Mouse (Mus musculus) embryonic facial prominence, embryonic 11.5 days (tissue): Measurements from ENCODE around the gene Gp1bb. TPM values are rescaled to one million over a fixed set of nuclear protein-coding genes. Genes with fewer than 3 reads are reported as not detected.

Source experiments
- ATAC-seq: fragments of 200-750 bp; cut with Nextera tagmentation; replicated peaks from 2 replicates; pipeline ENCODE4 v1.8.0; 2017; ENCODE audit warnings: low read depth; ENCODE audit not compliant: insufficient number of reproducible peaks, low FRiP score, low TSS enrichment
- DNase-seq: peaks from one replicate; pipeline ENCODE4 v3.0.0-alpha.2; 2015; ENCODE audit warnings: low spot score
- H3K27ac ChIP-seq: fragments of 300-500 bp; sonication (generic); replicated peaks from 2 replicates; pipeline ENCODE4 v1.5.1; 2014; ENCODE audit warnings: mild to moderate bottlenecking, low read depth, low read length, control low read depth
- H3K27me3 ChIP-seq: fragments of 300-500 bp; sonication (generic); 2 replicates; pipeline ENCODE4 v1.6.1; 2014; ENCODE audit warnings: mild to moderate bottlenecking, low read length, moderate library complexity, mixed read lengths; ENCODE audit not compliant: control insufficient read depth, insufficient read depth
- H3K36me3 ChIP-seq: fragments of 300-500 bp; sonication (generic); replicated peaks from 2 replicates; pipeline ENCODE4 v1.6.1; 2014; ENCODE audit warnings: low read depth, mild to moderate bottlenecking, low read length, moderate library complexity, mixed read lengths; ENCODE audit not compliant: control insufficient read depth, insufficient read depth
- H3K4me1 ChIP-seq: fragments of 300-500 bp; sonication (generic); 2 replicates; pipeline ENCODE4 v1.6.1; 2014; ENCODE audit warnings: low read length, mixed read lengths; ENCODE audit not compliant: control insufficient read depth, insufficient read depth
- H3K4me2 ChIP-seq: fragments of 300-500 bp; sonication (generic); 2 replicates; pipeline ENCODE4 v1.6.1; 2014; ENCODE audit warnings: low read depth, mild to moderate bottlenecking, control low read depth, low read length, moderate library complexity
- H3K4me3 ChIP-seq: fragments of 300-500 bp; sonication (generic); 2 replicates; pipeline ENCODE4 v1.5.1; 2014; ENCODE audit warnings: low read depth, low read length, control low read depth
- H3K9ac ChIP-seq: fragments of 300-500 bp; sonication (generic); replicated peaks from 2 replicates; pipeline ENCODE4 v1.6.1; 2014; ENCODE audit warnings: mild to moderate bottlenecking, control low read depth, low read length
- H3K9me3 ChIP-seq: fragments of 300-500 bp; sonication (generic); replicated peaks from 2 replicates; pipeline ENCODE4 v1.6.1; 2016; ENCODE audit warnings: mild to moderate bottlenecking, low read length, inconsistent platforms, mixed read lengths; ENCODE audit not compliant: control insufficient read depth
- WGBS: fragments of 180-500 bp; shearing (Covaris S2); extraction: QIAGEN DNeasy Blood & Tissue Kit; methylation state at CpG from one replicate; pipeline ENCODE4 v1.1.7; 2014; 5-methylcytosine and 5-hydroxymethylcytosine counted together
- polyA plus RNA-seq: library from polyadenylated mRNA; unstranded; fragments of >200 nt; fragmentation: Nextera tagmentation; extraction: Ambion mirVana; gene quantifications from 2 replicates; pipeline ENCODE4 v1.2.1, GENCODE M21; 2014

Gene Gp1bb
- polyA plus RNA-seq, 1 experiment from 2014 or later: 5.8 TPM

DNA sequence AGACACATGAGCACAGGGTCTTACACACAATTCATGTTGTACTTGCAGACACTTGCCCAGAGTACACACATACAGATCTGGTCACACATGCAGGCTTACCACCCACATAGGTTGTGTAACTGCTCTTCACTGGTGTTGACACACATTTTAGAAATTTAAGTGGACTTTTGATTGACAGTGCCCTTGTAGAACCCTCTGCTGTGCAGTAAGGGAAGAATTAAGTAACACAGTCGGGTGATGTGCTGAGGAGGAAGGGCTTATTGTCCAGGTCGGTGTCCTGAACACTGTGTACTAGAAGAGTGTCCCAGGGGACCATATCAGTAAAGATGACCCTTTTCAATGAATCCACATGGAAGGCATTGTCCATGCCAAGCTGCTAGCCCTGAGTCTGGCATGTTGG, 28.3 kb downstream of the Gp1bb start:
- Histone ChIP-seq H3K36me3 (no peaks in the 10 kb centered on the region), H3K27ac (no peak overlapping the region), H3K27me3 (peaks cover 38% of the 10 kb centered on the region), H3K9ac (no peak overlapping the region), H3K4me1 (peaks cover 9% of the 10 kb centered on the region; the same call in 1 of the 2 replicates), H3K4me2 (no peak overlapping the region), H3K4me3 (no peak overlapping the region), H3K9me3 (no peaks in the 10 kb centered on the region)
- DNase-seq (no peak), ATAC-seq (no peak)
- WGBS: 72% methylated on average over 2 of the region's 2 CpGs

DNA sequence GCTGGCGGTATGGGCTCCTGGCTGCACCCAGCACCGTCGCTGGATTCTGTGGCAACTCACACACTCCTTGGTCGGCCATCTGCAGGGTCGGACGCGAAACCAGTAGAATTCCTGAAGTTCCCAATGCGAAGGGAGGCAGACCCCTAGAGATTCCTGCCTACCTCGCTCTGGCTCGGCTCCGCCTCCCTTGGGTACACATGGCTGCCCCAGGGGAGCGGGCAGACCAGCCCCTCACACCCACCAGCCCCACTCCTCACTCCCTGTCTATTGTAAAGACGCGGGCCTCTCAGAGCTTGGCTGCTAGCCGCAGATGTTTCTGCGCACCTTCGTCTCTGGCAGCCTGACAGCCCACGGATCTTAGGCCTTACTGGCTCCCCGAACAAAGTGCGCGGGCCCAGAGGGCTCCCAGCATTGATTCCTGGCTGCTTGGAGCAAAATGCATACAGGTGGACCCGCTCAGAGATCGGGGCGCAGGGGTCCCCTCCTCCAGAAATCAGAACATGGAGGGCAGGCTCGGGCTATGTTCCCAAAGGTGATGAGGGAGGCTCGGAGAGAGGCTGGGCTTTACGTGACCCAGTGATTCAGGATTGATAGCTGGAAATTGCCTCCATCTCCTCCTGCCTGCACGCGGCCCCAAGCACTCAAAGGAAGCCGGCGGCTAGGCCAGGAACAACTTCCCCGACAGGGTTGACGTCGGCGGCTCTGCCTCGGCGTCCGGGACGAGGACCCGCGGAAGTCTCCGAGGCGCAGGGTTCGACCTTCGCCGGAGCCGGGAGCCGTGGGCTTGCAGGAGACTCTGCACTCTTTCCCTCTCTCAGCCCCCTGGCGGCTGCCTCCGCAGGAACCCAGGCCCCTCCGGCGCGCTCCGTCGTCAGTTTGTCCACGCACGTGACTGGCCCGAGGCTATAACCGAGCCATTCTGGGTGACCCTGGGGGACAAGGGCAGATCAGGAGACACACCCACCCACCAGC, 30.9 kb downstream of the Gp1bb start:
- H3K9me3 ChIP-seq: no peaks in the 10 kb centered on the region
- H3K27ac ChIP-seq: no peak overlapping the region
- DNase-seq (peak; percentile 73), ATAC-seq (no peak)
- peak overlapping the region; percentile 22 for H3K9ac ChIP-seq
- H3K4me3 ChIP-seq: peak overlapping the region; percentile 19
- WGBS: 1% methylated on average over 59 of the region's 59 CpGs
- peaks cover 60% of the 10 kb centered on the region for H3K27me3 ChIP-seq
- H3K36me3 ChIP-seq: no peaks in the 10 kb centered on the region
- H3K4me2 ChIP-seq: peak overlapping the region; percentile 35; the same call in 1 of the 2 replicates
- peaks cover 23% of the 10 kb centered on the region for H3K4me1 ChIP-seq

DNA sequence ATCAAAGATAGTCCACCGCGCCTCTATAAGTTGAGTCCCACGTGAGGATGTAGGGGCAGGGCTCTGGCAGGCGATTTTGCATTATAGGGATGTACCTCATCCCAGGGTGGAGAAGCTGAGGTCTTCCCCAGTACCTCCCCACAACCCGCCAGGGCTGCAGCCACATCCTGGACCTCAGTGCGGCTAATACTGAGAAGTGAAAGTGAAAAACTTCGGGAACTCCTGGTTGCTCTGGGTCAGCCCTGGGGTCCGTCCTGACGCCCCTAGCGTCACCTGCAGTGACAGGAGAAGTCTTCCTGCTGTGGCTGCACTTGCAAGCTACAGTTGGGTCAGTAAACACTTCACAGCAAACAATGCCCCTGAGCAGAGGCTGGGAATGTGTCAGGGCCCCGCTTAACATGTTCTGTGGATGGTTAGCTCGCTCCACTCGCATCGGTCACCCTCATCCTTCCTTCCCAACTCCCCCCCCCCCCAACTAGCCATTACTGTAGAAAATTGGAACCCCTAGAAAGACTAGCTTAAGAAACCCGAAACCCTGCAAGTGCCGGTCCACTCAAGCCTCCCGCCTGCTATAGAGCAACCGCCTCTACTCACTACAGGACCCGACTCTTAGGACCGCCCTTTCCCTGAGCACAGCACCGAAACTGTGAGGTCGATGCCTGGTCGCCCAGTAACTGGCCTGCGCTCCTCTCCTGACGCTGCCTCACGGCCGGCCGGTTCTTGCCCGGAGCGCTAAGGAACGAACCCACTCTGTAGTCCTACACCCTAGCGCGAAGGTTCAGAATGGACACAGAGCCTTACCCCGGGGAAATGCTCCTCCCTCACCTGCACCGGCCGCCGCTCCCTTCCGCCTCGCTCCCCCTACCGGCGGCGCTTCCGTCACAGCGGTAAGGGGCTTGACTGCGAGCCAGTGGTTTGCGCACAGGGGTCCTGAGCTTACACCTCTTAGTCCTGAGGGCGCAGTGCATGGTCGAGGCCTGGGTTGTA, 32.1 kb downstream of the Gp1bb start, which contains the start of gene Tbx1:
TSS of gene Tbx1 (minus strand) at position 868 of the 987 bp plus-strand sequence.
- H3K4me1 ChIP-seq: peaks cover 24% of the 10 kb centered on the region
- peak; percentile 58 for DNase-seq
- H3K4me2 ChIP-seq: peak within 1 kb of the TSS; percentile 38
- WGBS: 2% methylated on average over 48 of the region's 48 CpGs
- peak within 1 kb of the TSS; percentile 26 for H3K4me3 ChIP-seq
- H3K27ac ChIP-seq: no peak within 1 kb of the TSS
- H3K9ac ChIP-seq: peak within 1 kb of the TSS; percentile 22
- no peaks in the 10 kb centered on the region for H3K9me3 ChIP-seq
- H3K36me3 ChIP-seq: no peaks in the 10 kb centered on the region
- H3K27me3 ChIP-seq: peaks cover 72% of the 10 kb centered on the region
- ATAC-seq: no peak

DNA sequence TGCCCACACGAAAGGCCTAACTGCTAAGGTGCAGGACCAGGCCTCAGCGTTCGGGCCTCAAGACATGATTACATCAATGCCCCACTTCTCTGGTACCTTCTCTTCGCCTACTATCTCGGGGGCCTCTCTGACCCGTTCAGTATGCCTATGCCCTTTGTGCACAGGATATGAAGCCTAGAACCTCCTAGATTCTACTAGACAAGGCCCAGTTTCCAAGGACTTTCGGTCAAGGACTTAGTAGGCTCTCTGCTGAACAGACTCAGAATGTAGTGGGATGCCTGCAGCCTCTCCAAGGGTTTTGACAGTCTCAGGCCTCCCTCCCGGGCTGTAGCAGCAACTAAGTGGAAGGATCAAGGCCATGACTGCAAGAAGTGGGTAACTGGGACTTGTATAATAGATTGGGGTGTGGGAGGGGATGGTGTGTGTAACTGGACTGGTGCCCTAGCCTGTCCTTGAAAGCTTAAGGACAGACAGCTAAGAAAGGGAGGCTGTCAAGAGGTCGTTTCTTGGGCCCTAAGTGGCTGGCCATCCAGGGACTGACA, 33.1 kb downstream of the Gp1bb start:
- peaks cover 24% of the 10 kb centered on the region for H3K4me1 ChIP-seq

DNA sequence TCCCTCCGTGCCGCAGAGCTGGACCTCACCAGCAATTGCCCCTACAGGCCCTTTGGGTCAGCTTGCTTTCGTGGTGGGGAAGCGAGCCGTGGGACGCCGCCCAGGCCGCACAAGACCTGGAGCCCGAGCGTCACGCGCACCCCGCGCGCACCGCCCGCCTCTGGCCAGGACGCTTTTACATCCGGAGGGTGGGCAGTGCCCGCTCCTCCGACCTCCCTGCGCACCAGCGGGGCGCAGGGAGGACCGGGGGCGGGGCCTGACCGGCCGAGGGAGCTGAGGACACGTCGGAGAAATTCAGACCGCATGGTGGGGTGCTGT, 33.5 kb downstream of the Gp1bb start:
- Histone ChIP-seq H3K27ac (no peak overlapping the region), H3K4me3 (peak overlapping the region; percentile 30), H3K4me2 (peak overlapping the region; percentile 60), H3K4me1 (peaks cover 24% of the 10 kb centered on the region), H3K36me3 (no peaks in the 10 kb centered on the region), H3K9ac (peak overlapping the region; percentile 9; the same call in 1 of the 2 replicates), H3K27me3 (peaks cover 86% of the 10 kb centered on the region), H3K9me3 (no peaks in the 10 kb centered on the region)
- 1% methylated on average over 31 of the region's 31 CpGs for WGBS
- DNase-seq (no peak), ATAC-seq (no peak)

More for the DNA sequence above, 33.1 kb downstream of the Gp1bb start:
- DNase-seq (no peak), ATAC-seq (no peak)
- H3K27me3 ChIP-seq: peaks cover 81% of the 10 kb centered on the region
- H3K9ac ChIP-seq: no peak overlapping the region
- no peaks in the 10 kb centered on the region for H3K36me3 ChIP-seq
- H3K4me2 ChIP-seq: no peak overlapping the region
- no peak overlapping the region for H3K4me3 ChIP-seq
- no peak overlapping the region for H3K27ac ChIP-seq
- 12% methylated on average over 9 of the region's 9 CpGs for WGBS
- H3K9me3 ChIP-seq: no peaks in the 10 kb centered on the region

DNA sequence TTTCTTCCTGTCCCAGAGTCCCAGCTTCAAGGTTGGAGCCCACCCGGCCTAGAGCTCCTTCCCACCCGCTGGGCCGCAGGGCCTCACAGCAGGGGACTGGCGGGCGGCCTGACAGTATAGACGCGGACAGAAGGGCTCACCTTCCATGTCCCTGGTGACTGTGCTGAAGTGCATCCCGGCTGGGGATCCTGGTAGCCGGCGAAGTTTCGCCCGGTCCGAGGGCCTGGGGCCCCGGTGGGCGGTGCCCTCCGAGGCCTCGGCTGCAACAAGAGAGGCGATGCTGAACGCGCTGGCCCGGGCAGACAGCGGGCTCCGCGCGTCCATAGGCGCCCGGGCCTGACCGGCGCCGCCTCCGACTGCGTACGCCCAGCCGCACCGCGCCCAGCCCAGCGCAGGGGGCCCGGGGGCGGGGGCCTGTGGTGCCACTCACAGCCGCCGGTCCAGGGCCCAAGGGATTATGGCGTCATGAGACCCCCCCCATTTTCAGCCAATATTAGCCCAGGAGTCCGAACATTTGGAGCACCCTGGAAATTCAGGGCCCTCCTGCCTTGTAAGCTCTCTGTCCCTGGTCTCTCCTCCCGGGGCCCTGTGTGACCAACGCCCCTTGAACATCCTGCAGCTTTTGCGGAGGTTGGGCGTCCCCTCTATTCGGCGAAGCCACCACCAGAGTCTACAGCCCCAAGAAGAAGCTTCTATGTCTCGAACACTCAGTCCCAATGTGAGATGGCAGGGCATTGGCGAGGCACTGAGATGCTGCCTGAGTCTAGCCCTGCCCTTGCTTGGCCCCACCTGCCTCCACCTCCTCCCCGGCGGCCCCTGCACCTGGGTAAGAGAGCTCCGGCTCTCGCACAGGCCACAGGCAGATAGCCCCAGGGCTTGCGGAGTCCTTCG, 34.1 kb downstream of the Gp1bb start:
- H3K9me3 ChIP-seq: no peaks in the 10 kb centered on the region
- H3K27me3 ChIP-seq: peaks cover 89% of the 10 kb centered on the region
- peak overlapping the region; percentile 30 for H3K4me3 ChIP-seq
- H3K27ac ChIP-seq: no peak overlapping the region
- H3K36me3 ChIP-seq: no peaks in the 10 kb centered on the region
- H3K9ac ChIP-seq: peak overlapping the region; percentile 35
- DNase-seq: peak; percentile 55
- H3K4me2 ChIP-seq: peak overlapping the region; percentile 60
- ATAC-seq: no peak
- under 1% methylated on average over 57 of the region's 57 CpGs for WGBS
- peaks cover 24% of the 10 kb centered on the region for H3K4me1 ChIP-seq
